Mouse (Mus musculus) liver, adult 2 months (tissue): ENCODE measurements around the gene Atp11a.

Experiments used
- CTCF ChIP-seq: fragments of 200-500 bp; IDR thresholded peaks from 2 replicates; pipeline ENCODE4 v1.5.1; 2011; ENCODE audit warnings: low read depth, low read length, control low read depth
- POLR2A ChIP-seq: fragments of 200-500 bp; IDR thresholded peaks from 2 replicates; pipeline ENCODE4 v1.6.1; 2011; ENCODE audit warnings: low read length, control low read depth; ENCODE audit not compliant: insufficient read depth; ENCODE audit errors: extremely low read depth

GRCm38 (mm10) chr8:12719091-12719490 is 37.7 kb upstream of the Atp11a start:
- TF ChIP-seq CTCF (no peak), POLR2A (no peak)
